In the genomic region with DNA sequence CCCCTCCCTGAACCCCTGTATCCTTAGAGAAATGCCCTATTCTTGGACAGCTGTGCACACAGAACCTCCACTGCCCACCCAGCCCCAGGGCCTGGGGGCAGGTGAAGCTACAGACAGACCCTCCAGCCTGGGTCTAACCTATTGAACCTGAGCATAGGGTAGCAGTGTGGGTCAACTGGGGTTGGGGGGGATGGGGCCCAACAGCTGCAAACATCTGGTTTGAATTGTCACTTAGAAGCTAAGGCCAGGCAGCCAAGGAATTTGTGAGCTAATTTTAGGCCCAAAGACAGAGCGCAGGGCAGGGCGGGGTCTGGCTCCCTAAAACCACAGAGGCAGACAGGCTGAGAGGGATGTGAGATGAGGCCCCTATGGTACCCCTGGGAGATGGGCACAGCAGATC, we compare ENCODE assay signal across 11 mouse cellular contexts. TPM values are rescaled to one million over a fixed set of nuclear protein-coding genes. Genes with fewer than 3 reads are reported as not detected.
A peak's percentile ranks its signal among the peaks of the same experiment; 100 is the strongest.
DNase-seq lines count a peak whose midpoint lies in the region; ATAC-seq and TF ChIP-seq lines count a peak whose summit lies in the region.
"Had no signal": no experiment of that assay in that cellular context is flagged by ENCODE, and none has a peak within 500 bp of the region (broad histone marks: within the 10 kb centered on the region; RNA-seq: fewer than 3 reads in every experiment).

No protein-coding gene starts in this region.

- H3K27me3 ChIP-seq in intestine, embryonic 14.5 days (replicated peaks; ENCODE audit: control insufficient read depth, insufficient read depth, low read length) = no peaks in the 10 kb centered on the region
- H3K27me3 ChIP-seq in intestine, postnatal 0 days (replicated peaks; ENCODE audit: control insufficient read depth, insufficient read depth, low read length) = no peaks in the 10 kb centered on the region
- no peaks in the 10 kb centered on the region for H3K27me3 ChIP-seq in embryonic facial prominence, embryonic 14.5 days (replicated peaks; ENCODE audit: control insufficient read depth, insufficient read depth, low read length)

- H3K4me1 ChIP-seq in intestine, embryonic 14.5 days (replicated peaks; ENCODE audit: control insufficient read depth, insufficient read depth, low read length) = peaks cover 15% of the 10 kb centered on the region
- H3K4me1 ChIP-seq in intestine, postnatal 0 days (replicated peaks; ENCODE audit: control insufficient read depth, insufficient read depth, low read length) = no peaks in the 10 kb centered on the region
- peaks cover 24% of the 10 kb centered on the region for H3K4me1 ChIP-seq in embryonic facial prominence, embryonic 14.5 days (ENCODE audit: control insufficient read depth, insufficient read depth, low read length)
- H3K4me1 ChIP-seq: forebrain, embryonic 13.5 days had no signal

- intact Hi-C loops in gastrocnemius, postnatal 14 days (cut with DNase I; ENCODE audit: low total_unique reads) = no loop called here

- H3K27ac ChIP-seq in intestine, embryonic 14.5 days (ENCODE audit: low read depth) = peak overlapping the region; percentile 43; the same call in 1 of the 2 replicates
- no peak overlapping the region for H3K27ac ChIP-seq in intestine, postnatal 0 days (ENCODE audit: low read depth, low read length)
- peak overlapping the region; percentile 15; the same call in 1 of the 2 replicates for H3K27ac ChIP-seq in embryonic facial prominence, embryonic 14.5 days (replicated peaks; ENCODE audit: low read depth, low read length)
- H3K27ac ChIP-seq: forebrain, embryonic 13.5 days; heart, adult 2 months had no signal

- ATAC-seq in intestine, embryonic 14.5 days (replicated peaks; ENCODE audit: low FRiP score, low TSS enrichment, low read depth) = no peak
- no peak for ATAC-seq in intestine, postnatal 0 days
- peak; percentile 51 for ATAC-seq in embryonic facial prominence, embryonic 14.5 days (ENCODE audit: low read depth)
- ATAC-seq: forebrain, embryonic 13.5 days had no signal

- 51% methylated on average over 2 of the region's 2 CpGs for WGBS in intestine, embryonic 14.5 days
- 64% methylated on average over 2 of the region's 2 CpGs for WGBS in intestine, postnatal 0 days
- WGBS in embryonic facial prominence, embryonic 14.5 days = 34% methylated on average over 2 of the region's 2 CpGs

- TF ChIP-seq CTCF in intestine, postnatal 0 days (IDR thresholded peaks at IDR 0.05; ENCODE audit: low read depth) = no peak

- H3K9ac ChIP-seq in intestine, embryonic 14.5 days (ENCODE audit: low read length) = no peak overlapping the region
- H3K9ac ChIP-seq in intestine, postnatal 0 days (ENCODE audit: low read depth, low read length) = no peak overlapping the region
- H3K9ac ChIP-seq in embryonic facial prominence, embryonic 14.5 days (ENCODE audit: low read depth, low read length) = no peak overlapping the region; the same call in 1 of the 2 replicates
- H3K9ac ChIP-seq: forebrain, embryonic 13.5 days had no signal

- no peak for DNase-seq in intestine, embryonic 14.5 days (ENCODE audit: low spot score)
- peak; percentile 78 for DNase-seq in embryo, embryonic 10 days (ENCODE audit: low spot score)
- peak; percentile 85 for DNase-seq in embryonic facial prominence, embryonic 14.5 days (ENCODE audit: low spot score)
- peak; percentile 38 for DNase-seq in lung, postnatal 14 days
- DNase-seq in right cerebral cortex, postnatal 14 days = no peak
- DNase-seq in gastrocnemius, postnatal 14 days = no peak
- DNase-seq: cerebellum, postnatal 10 days; heart, adult 2 months; kidney, postnatal 25 days had no signal

- H3K4me3 ChIP-seq in intestine, embryonic 14.5 days (ENCODE audit: low read depth, low read length) = no peak overlapping the region
- H3K4me3 ChIP-seq in intestine, postnatal 0 days (ENCODE audit: low read depth, low read length) = no peak overlapping the region
- no peak overlapping the region for H3K4me3 ChIP-seq in embryonic facial prominence, embryonic 14.5 days (ENCODE audit: low read depth, low read length)
- H3K4me3 ChIP-seq: forebrain, embryonic 13.5 days; heart, adult 2 months had no signal

- H3K9me3 ChIP-seq in intestine, embryonic 14.5 days (ENCODE audit: control insufficient read depth, low read length) = peaks cover 7% of the 10 kb centered on the region; the same call in 1 of the 2 replicates
- H3K9me3 ChIP-seq in intestine, postnatal 0 days (ENCODE audit: control insufficient read depth) = no peaks in the 10 kb centered on the region
- H3K9me3 ChIP-seq in embryonic facial prominence, embryonic 14.5 days (ENCODE audit: control insufficient read depth, low read length) = peaks cover 11% of the 10 kb centered on the region; the same call in 1 of the 2 replicates

- no peaks in the 10 kb centered on the region for H3K36me3 ChIP-seq in intestine, embryonic 14.5 days (ENCODE audit: control insufficient read depth, insufficient read depth, low read length)
- no peaks in the 10 kb centered on the region for H3K36me3 ChIP-seq in intestine, postnatal 0 days (ENCODE audit: control insufficient read depth, insufficient read depth)
- H3K36me3 ChIP-seq in embryonic facial prominence, embryonic 14.5 days (ENCODE audit: control insufficient read depth, insufficient read depth, low read length) = no peaks in the 10 kb centered on the region

- H3K4me2 ChIP-seq in intestine, embryonic 14.5 days (ENCODE audit: low read length) = no peak overlapping the region
- no peak overlapping the region for H3K4me2 ChIP-seq in intestine, postnatal 0 days (replicated peaks; ENCODE audit: low read depth)
- H3K4me2 ChIP-seq in embryonic facial prominence, embryonic 14.5 days (ENCODE audit: low read depth, low read length) = 0 out of 2 replicates have a peak overlapping the region, but pooled peaks have one; percentile 10
- H3K4me2 ChIP-seq: forebrain, embryonic 13.5 days had no signal

RNA-seq across cellular contexts. Expression of gene Tmem119, which starts 7.9 kb away (rescaled TPM):
- polyA plus RNA-seq in intestine, embryonic 14.5 days (2014; fragmentation: Nextera tagmentation; extraction: Ambion mirVana) = 41.9 and 46.1 TPM in 2 replicates
- polyA plus RNA-seq in intestine, postnatal 0 days (2015; fragmentation: Nextera tagmentation; extraction: Ambion mirVana) = 21.1 and 23.0 TPM in 2 replicates
- polyA plus RNA-seq in embryonic facial prominence, embryonic 14.5 days (2014; fragmentation: Nextera tagmentation; extraction: Ambion mirVana) = 94.4 and 109 TPM in 2 replicates
- 10 to 100 TPM in 1 of 2 experiments, 1 to 10 TPM in 1; 5.8 to 11.2 TPM for total RNA-seq in gastrocnemius, postnatal 14 days (2021)

RNA-seq across cellular contexts. Expression of gene Selplg, which starts 24.3 kb away (rescaled TPM):
- 4.0 and 4.7 TPM in 2 replicates for polyA plus RNA-seq in intestine, embryonic 14.5 days (2014; fragmentation: Nextera tagmentation; extraction: Ambion mirVana)
- polyA plus RNA-seq in intestine, postnatal 0 days (2015; fragmentation: Nextera tagmentation; extraction: Ambion mirVana) = 2.9 and 3.2 TPM in 2 replicates
- 4.9 and 5.2 TPM in 2 replicates for polyA plus RNA-seq in embryonic facial prominence, embryonic 14.5 days (2014; fragmentation: Nextera tagmentation; extraction: Ambion mirVana)
- total RNA-seq in gastrocnemius, postnatal 14 days (2021) = 1 to 10 TPM; 1.1 TPM

RNA-seq across cellular contexts. Expression of gene Iscu, which starts 35.6 kb away (rescaled TPM):
- polyA plus RNA-seq in intestine, embryonic 14.5 days (2014; fragmentation: Nextera tagmentation; extraction: Ambion mirVana) = 108 and 110 TPM in 2 replicates
- polyA plus RNA-seq in intestine, postnatal 0 days (2015; fragmentation: Nextera tagmentation; extraction: Ambion mirVana) = 133 and 145 TPM in 2 replicates
- 103 and 107 TPM in 2 replicates for polyA plus RNA-seq in embryonic facial prominence, embryonic 14.5 days (2014; fragmentation: Nextera tagmentation; extraction: Ambion mirVana)
- 100 to 1,000 TPM in 1 of 2 experiments, 10 to 100 TPM in 1; 92.5 to 102 TPM for total RNA-seq in gastrocnemius, postnatal 14 days (2021)

RNA-seq across cellular contexts. Expression of gene Sart3, which starts 35.9 kb away (rescaled TPM):
- 44.0 and 46.3 TPM in 2 replicates for polyA plus RNA-seq in intestine, embryonic 14.5 days (2014; fragmentation: Nextera tagmentation; extraction: Ambion mirVana)
- 9.1 and 9.2 TPM in 2 replicates for polyA plus RNA-seq in intestine, postnatal 0 days (2015; fragmentation: Nextera tagmentation; extraction: Ambion mirVana)
- 37.2 and 39.3 TPM in 2 replicates for polyA plus RNA-seq in embryonic facial prominence, embryonic 14.5 days (2014; fragmentation: Nextera tagmentation; extraction: Ambion mirVana)
- 1 to 10 TPM; 6.5 to 6.9 TPM for total RNA-seq in gastrocnemius, postnatal 14 days (2021)

Comparison
In these comparisons a context has a peak if more than half of its experiments do, and no peak if none do; other contexts are left out.
1. DNase-seq: peak in embryo, embryonic 10 days (single experiment), embryonic facial prominence, embryonic 14.5 days (single experiment) and lung, postnatal 14 days (single experiment); none in intestine, embryonic 14.5 days (single experiment), right cerebral cortex, postnatal 14 days (single experiment) and gastrocnemius, postnatal 14 days (single experiment).